Mouse (Mus musculus): ENCODE results near the gene Prdx5.

DNA sequence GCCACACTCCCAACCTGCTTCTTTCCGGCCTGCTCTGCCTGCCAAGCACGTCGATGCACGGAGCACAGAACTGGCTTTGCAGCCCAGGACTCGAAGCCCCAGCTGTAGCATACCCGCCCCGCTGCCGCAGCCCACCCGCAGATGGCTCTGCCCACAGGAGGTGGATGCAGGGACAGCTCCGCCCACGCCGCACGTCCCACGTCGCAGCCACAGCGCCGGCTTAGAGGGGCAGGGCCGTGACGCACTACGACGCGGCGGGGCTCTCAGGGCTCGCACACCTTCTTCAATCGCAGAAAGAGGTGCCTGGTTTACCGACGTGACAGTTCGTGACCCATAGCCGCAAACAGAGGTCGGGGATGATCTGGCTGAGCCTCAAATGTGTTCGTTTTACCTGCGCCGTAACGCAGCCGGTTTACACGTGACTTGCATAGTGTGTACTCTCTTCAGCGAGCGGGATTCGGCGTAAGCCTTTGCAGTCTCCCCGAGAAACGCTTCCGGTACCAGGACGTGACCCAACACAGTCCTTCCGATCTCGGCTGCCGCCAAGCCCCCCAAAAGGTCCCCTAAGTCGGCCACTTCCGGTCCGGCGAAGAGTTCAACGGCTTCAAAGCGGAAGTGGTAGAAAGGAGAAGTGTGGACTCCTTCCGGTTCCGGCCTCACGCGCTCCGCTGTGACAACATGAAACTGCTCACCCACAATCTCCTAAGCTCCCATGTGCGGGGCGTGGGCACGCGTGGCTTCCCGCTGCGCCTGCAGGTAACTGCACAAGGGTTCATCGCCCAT is at the start of gene Prdx5, which contains the start of gene Trmt112:
- peak; percentile 51; the same call in 1 of the 2 replicates for TF ChIP-seq POLR2A (IDR thresholded peaks at IDR 0.05; ENCODE audit: borderline replicate concordance, extremely low read depth, insufficient read depth, insufficient read length, poor library complexity, severe bottlenecking)
- no peak for TF ChIP-seq CTCF (IDR thresholded peaks at IDR 0.05; ENCODE audit: borderline replicate concordance, extremely low read depth, insufficient read depth, insufficient read length)
